Mouse (Mus musculus) heart, embryonic 12.5 days (tissue): ENCODE data around the gene Nup107. TPM values are rescaled to one million over a fixed set of nuclear protein-coding genes. Genes with fewer than 3 reads are reported as not detected.

Experiments
- ATAC-seq: fragments of 200-750 bp; cut with Nextera tagmentation; 2 replicates; pipeline ENCODE4 v1.8.0; 2017; ENCODE audit warnings: moderate TSS enrichment, moderate library complexity; ENCODE audit not compliant: insufficient number of reproducible peaks, low FRiP score
- H3K27ac ChIP-seq: fragments of 300-500 bp; sonication (generic); 2 replicates; pipeline ENCODE4 v1.5.1; 2016; ENCODE audit warnings: mild to moderate bottlenecking, moderate library complexity; ENCODE audit not compliant: poor library complexity, severe bottlenecking
- H3K27me3 ChIP-seq: fragments of 300-500 bp; sonication (generic); replicated peaks from 2 replicates; pipeline ENCODE4 v1.6.1; 2016; ENCODE audit warnings: mild to moderate bottlenecking, moderate library complexity
- H3K36me3 ChIP-seq: fragments of 300-500 bp; sonication (generic); 2 replicates; pipeline ENCODE4 v1.6.1; 2016; ENCODE audit warnings: mild to moderate bottlenecking, moderate library complexity
- H3K4me1 ChIP-seq: fragments of 300-500 bp; sonication (generic); replicated peaks from 2 replicates; pipeline ENCODE4 v1.6.1; 2016; ENCODE audit warnings: mild to moderate bottlenecking
- H3K4me2 ChIP-seq: fragments of 300-500 bp; sonication (generic); 2 replicates; pipeline ENCODE4 v1.6.1; 2016; ENCODE audit warnings: mild to moderate bottlenecking, moderate library complexity
- H3K4me3 ChIP-seq: fragments of 300-500 bp; sonication (generic); 2 replicates; pipeline ENCODE4 v1.5.1; 2016; ENCODE audit warnings: mild to moderate bottlenecking
- H3K9ac ChIP-seq: fragments of 300-500 bp; sonication (generic); 2 replicates; pipeline ENCODE4 v1.6.1; 2016; ENCODE audit warnings: mild to moderate bottlenecking, moderate library complexity
- H3K9me3 ChIP-seq: fragments of 300-500 bp; sonication (generic); replicated peaks from 2 replicates; pipeline ENCODE4 v1.6.1; 2016; ENCODE audit warnings: mild to moderate bottlenecking, moderate library complexity
- WGBS: fragments of 180-500 bp; shearing (Covaris S2); methylation state at CpG from one replicate; pipeline ENCODE4 v1.1.7; 2016; 5-methylcytosine and 5-hydroxymethylcytosine counted together
- polyA plus RNA-seq: library from polyadenylated mRNA; unstranded; fragments of >200 nt; fragmentation: Nextera tagmentation; extraction: Ambion mirVana; gene quantifications from 2 replicates; pipeline ENCODE4 v1.2.1, GENCODE M21; 2016

Gene Nup107
- polyA plus RNA-seq, 1 experiment from 2014 or later: 72.0 TPM

- Histone ChIP-seq H3K4me1 (peaks cover 31% of the 10 kb centered on the region), H3K4me3 (no peak overlapping the region), H3K27me3 (no peaks in the 10 kb centered on the region), H3K9ac (no peak overlapping the region), H3K36me3 (peaks cover 41% of the 10 kb centered on the region), H3K4me2 (no peak overlapping the region), H3K9me3 (no peaks in the 10 kb centered on the region), H3K27ac (no peak overlapping the region)
- no peak for ATAC-seq
- 54% methylated on average over 4 of the region's 4 CpGs for WGBS
These were observed 32.1 kb upstream of the Nup107 start for GRCm38 (mm10) chr10:117824647-117825046.

DNA sequence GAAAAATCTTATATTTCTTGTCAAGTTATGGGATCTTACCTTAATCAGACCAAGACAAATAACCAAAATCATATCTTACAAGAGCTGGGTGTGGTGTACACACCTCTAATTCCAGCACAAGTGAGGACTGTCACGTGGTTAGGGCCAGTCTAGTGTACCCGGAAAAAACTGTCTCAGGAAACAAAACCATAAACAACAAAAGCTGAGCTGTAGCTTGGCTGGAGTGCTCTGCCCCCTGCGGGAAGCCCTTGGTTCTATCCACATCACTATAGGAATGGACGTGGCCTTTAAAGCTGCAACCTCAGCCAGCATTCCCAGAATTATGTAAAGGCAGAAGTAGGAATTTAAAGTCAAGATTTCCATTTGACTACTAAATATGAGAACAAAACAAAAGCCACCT, 31.6 kb upstream of the Nup107 start:
- no peak overlapping the region for H3K4me3 ChIP-seq
- H3K4me2 ChIP-seq: no peak overlapping the region
- H3K9me3 ChIP-seq: no peaks in the 10 kb centered on the region
- H3K27ac ChIP-seq: no peak overlapping the region
- 78% methylated on average over 4 of the region's 4 CpGs for WGBS
- H3K4me1 ChIP-seq: peaks cover 27% of the 10 kb centered on the region
- no peak for ATAC-seq
- H3K9ac ChIP-seq: no peak overlapping the region
- H3K36me3 ChIP-seq: peaks cover 45% of the 10 kb centered on the region
- H3K27me3 ChIP-seq: no peaks in the 10 kb centered on the region

DNA sequence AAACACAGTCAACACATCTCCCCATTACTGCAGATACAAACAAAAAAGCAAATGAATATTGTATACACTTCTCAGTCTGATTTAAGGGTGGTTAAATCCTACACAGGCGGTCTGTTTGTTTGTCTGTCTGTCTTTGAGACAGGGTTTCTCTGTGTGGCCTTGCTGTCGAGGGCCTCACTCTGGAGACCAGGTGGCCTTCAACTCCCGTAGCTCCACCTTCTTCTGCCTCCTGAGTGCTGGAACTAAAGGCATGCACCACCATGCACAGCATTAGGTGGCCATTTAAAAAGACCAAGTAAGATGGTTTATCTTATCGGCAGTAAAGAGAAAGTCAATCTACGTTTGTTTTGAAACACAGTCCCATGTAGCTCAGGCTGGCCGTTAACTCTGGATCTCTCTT, 30.8 kb upstream of the Nup107 start:
- H3K9me3 ChIP-seq: no peaks in the 10 kb centered on the region
- ATAC-seq: no peak
- no peak overlapping the region for H3K4me2 ChIP-seq
- no peak overlapping the region for H3K9ac ChIP-seq
- H3K27ac ChIP-seq: no peak overlapping the region
- peaks cover 52% of the 10 kb centered on the region for H3K36me3 ChIP-seq
- peaks cover 21% of the 10 kb centered on the region for H3K4me1 ChIP-seq
- no peak overlapping the region for H3K4me3 ChIP-seq
- H3K27me3 ChIP-seq: no peaks in the 10 kb centered on the region
- WGBS: 86% methylated on average over 6 of the region's 6 CpGs

- H3K27ac ChIP-seq: no peak overlapping the region
- peaks cover 79% of the 10 kb centered on the region for H3K36me3 ChIP-seq
- H3K4me1 ChIP-seq: no peaks in the 10 kb centered on the region
- 90% methylated on average over 6 of the region's 6 CpGs for WGBS
- no peak overlapping the region for H3K4me2 ChIP-seq
- no peak overlapping the region for H3K4me3 ChIP-seq
- H3K27me3 ChIP-seq: no peaks in the 10 kb centered on the region
- no peak overlapping the region for H3K9ac ChIP-seq
- ATAC-seq: no peak
- H3K9me3 ChIP-seq: no peaks in the 10 kb centered on the region
These were observed 26.1 kb upstream of the Nup107 start for GRCm38 (mm10) chr10:117818600-117818999.

DNA sequence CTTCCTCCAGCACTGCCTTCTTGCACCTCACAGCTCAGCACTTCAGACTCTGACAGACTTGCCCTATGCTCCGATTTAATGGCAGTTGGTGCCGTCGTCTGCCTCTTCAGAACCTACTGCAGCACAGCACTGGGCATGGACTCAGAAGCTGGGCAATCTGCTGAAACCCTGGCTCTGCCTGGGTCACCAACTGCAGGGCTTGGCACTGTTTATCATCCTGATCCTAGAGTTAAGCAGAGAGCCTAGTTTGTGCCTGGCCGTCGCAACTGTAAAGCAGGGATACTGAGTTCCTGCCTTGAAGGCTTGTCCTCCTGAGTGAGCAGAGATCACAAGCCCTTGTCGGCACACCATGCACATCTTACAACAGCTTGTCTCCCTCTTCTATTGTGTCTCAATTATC, 24.2 kb upstream of the Nup107 start:
- ATAC-seq: no peak
- WGBS: 86% methylated on average over 6 of the region's 6 CpGs
- Histone ChIP-seq H3K27me3 (no peaks in the 10 kb centered on the region), H3K4me3 (no peak overlapping the region), H3K9me3 (no peaks in the 10 kb centered on the region), H3K27ac (no peak overlapping the region), H3K9ac (no peak overlapping the region), H3K36me3 (peaks cover 81% of the 10 kb centered on the region), H3K4me1 (no peaks in the 10 kb centered on the region), H3K4me2 (no peak overlapping the region)

GRCm38 (mm10) chr10:117812501-117812900, 20.0 kb upstream of the Nup107 start:
- WGBS: 98% methylated on average over 2 of the region's 2 CpGs

GRCm38 (mm10) chr10:117811555-117811954, 19.1 kb upstream of the Nup107 start:
- Histone ChIP-seq H3K9me3 (no peaks in the 10 kb centered on the region), H3K4me3 (no peak overlapping the region), H3K4me1 (no peaks in the 10 kb centered on the region), H3K9ac (no peak overlapping the region), H3K27ac (no peak overlapping the region), H3K36me3 (peaks cover 52% of the 10 kb centered on the region), H3K27me3 (no peaks in the 10 kb centered on the region), H3K4me2 (no peak overlapping the region)
- WGBS: 92% methylated on average over 8 of the region's 8 CpGs
- no peak for ATAC-seq

More at GRCm38 (mm10) chr10:117812501-117812900, 20.0 kb upstream of the Nup107 start:
- ATAC-seq: no peak
- no peaks in the 10 kb centered on the region for H3K27me3 ChIP-seq
- no peak overlapping the region for H3K4me3 ChIP-seq
- H3K9ac ChIP-seq: no peak overlapping the region
- peaks cover 59% of the 10 kb centered on the region for H3K36me3 ChIP-seq
- no peaks in the 10 kb centered on the region for H3K9me3 ChIP-seq
- no peak overlapping the region for H3K4me2 ChIP-seq
- no peak overlapping the region for H3K27ac ChIP-seq
- no peaks in the 10 kb centered on the region for H3K4me1 ChIP-seq

DNA sequence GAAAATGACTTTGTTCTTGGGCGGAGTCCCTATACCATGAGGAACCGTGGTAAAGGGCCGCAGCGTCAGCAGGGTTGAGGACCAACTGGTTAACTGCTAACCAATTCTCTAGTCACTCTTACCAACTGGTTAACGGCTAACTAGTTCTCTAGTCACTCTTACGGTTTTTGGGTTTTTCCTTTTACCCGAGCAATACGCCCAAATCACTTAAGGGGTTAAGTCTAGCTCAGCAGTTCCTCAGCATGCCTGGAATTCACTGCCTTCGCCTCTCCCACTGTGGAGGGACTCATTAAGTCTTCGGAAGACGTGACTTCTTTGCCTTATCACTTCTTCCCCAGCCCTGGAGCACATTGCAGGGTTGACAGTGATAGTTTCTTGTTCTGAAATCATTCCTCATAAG, 18.0 kb upstream of the Nup107 start:
- no peak overlapping the region for H3K9ac ChIP-seq
- H3K4me2 ChIP-seq: no peak overlapping the region
- H3K9me3 ChIP-seq: no peaks in the 10 kb centered on the region
- H3K4me3 ChIP-seq: no peak overlapping the region
- H3K27ac ChIP-seq: no peak overlapping the region
- ATAC-seq: no peak
- peaks cover 41% of the 10 kb centered on the region for H3K36me3 ChIP-seq
- no peaks in the 10 kb centered on the region for H3K27me3 ChIP-seq
- no peaks in the 10 kb centered on the region for H3K4me1 ChIP-seq
- WGBS: 69% methylated on average over 11 of the region's 11 CpGs

DNA sequence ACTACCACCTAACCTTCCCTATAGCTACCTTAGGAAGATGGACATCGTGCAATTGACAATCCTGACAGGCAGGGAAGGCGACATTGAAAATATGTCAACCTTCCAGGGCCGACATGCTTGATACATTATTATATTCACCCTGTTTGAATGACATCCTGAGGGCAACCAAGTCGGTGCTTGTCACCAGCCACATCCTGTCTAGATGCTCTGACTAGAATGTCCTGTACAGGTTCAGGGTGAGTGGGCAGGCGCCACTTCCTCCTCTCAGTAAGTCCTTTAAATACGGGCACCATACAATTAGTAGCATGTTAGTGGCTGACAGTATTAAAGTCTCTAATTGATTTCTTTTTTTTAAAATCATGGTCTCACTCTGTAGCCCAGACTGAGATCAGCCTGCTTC, 15.6 kb upstream of the Nup107 start:
- Histone ChIP-seq H3K9me3 (no peaks in the 10 kb centered on the region), H3K27ac (no peak overlapping the region)

GRCm38 (mm10) chr10:117805919-117806318, 13.4 kb upstream of the Nup107 start:
- 52% methylated on average over 9 of the region's 9 CpGs for WGBS
- H3K27me3 ChIP-seq: no peaks in the 10 kb centered on the region
- H3K9me3 ChIP-seq: no peaks in the 10 kb centered on the region
- peaks cover 7% of the 10 kb centered on the region for H3K36me3 ChIP-seq
- H3K9ac ChIP-seq: no peak overlapping the region
- H3K4me2 ChIP-seq: no peak overlapping the region
- no peak overlapping the region for H3K4me3 ChIP-seq
- H3K4me1 ChIP-seq: no peaks in the 10 kb centered on the region
- no peak for ATAC-seq
- no peak overlapping the region for H3K27ac ChIP-seq

More for the DNA sequence above, 15.6 kb upstream of the Nup107 start:
- Histone ChIP-seq H3K4me2 (no peak overlapping the region), H3K36me3 (peaks cover 27% of the 10 kb centered on the region), H3K4me3 (no peak overlapping the region), H3K4me1 (no peaks in the 10 kb centered on the region), H3K27me3 (no peaks in the 10 kb centered on the region), H3K9ac (no peak overlapping the region)
- 83% methylated on average over 6 of the region's 6 CpGs for WGBS
- no peak for ATAC-seq

DNA sequence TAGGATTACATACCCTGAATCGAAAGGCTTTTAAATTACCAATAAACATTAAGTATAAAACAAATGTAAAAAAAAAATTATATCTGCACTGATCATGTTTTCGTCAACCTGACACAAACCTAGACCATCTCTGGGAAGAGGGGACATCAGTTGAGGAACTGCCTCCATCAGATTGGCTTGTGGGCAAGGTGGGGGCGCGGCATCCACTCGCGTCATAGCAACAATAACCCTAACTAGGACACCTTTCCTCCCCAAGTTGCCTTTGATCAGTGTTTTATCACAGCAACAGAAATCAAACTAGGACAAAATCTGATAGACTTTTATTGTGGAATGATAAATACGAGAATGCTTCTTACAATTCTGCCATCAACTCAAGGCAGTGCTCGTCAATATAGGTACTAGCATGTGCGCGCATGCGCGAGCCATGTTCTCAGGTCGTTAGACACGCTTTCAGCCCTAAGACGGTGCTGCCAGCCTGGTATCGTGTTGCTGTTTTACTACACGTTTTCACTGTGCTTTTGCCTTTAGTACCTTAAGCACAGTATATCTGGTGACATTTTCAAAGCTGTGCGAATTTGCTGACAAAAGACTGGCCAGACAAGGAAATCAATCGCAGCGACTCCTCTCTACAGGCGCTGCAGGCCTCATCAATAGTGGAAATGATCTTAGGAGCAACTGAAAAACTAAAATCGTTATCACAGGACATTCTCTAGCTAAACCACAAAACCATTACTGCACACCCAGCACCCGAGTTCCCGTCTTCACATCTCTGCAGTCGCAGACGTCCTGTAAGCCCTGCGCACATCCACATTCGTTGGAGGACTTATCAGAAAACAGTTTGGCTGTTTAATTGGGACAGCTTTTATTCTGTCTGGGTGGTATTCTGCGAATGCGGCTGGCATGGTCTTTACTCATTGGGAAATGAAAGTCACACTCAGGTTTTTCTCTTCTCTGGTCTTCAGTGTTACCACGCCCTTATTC, 11.7 kb upstream of the Nup107 start:
- H3K27me3 ChIP-seq: no peaks in the 10 kb centered on the region
- 85% methylated on average over 31 of the region's 31 CpGs for WGBS

More for the DNA sequence above, 11.7 kb upstream of the Nup107 start:
- no peaks in the 10 kb centered on the region for H3K4me1 ChIP-seq
- no peak for ATAC-seq
- no peak overlapping the region for H3K9ac ChIP-seq
- H3K27ac ChIP-seq: no peak overlapping the region
- H3K36me3 ChIP-seq: no peaks in the 10 kb centered on the region
- H3K4me3 ChIP-seq: no peak overlapping the region
- no peak overlapping the region for H3K4me2 ChIP-seq
- no peaks in the 10 kb centered on the region for H3K9me3 ChIP-seq
